Mouse (Mus musculus): ENCODE data around the gene Ergic1. TPM values are rescaled to one million over a fixed set of nuclear protein-coding genes. Genes with fewer than 3 reads are reported as not detected.

Gene Ergic1
- total RNA-seq, 1 experiment from 2014 or later, result 138 TPM

DNA sequence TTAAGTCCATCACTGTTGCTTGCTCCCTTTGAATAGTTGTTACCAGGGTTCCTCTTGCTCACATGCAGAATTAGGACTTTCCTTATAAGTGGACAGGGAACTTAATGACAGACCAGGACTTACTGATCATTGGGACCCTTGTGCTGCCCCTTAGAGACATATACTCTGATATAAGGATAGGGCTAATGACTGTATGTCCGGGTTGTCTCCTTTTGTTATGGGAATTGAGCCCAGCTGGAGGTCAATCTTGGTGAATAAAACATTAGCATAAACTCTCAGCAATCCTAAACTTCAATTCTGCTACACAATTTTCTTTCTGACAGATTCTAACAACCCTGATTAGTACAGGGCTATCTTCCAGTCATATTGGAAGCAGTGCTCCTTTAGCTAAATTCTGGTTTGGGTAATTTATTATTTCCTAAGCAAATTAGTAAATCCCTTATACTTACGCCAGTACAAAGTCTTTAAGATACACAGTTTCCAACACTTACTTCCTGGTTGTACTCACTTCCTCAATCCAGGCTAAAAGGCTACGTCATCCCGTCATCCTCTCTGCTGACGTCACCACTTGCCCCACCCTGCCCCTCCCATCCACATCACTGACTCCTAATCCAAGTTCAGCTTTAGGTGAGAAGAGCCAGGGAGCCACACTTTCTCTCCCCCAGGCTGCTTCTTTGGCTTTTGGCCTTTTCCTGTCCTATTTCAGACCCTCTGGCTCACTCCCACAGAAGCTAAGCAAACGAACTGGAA lies 23.4 kb upstream of the Ergic1 start:
- no peak for DNase-seq

DNA sequence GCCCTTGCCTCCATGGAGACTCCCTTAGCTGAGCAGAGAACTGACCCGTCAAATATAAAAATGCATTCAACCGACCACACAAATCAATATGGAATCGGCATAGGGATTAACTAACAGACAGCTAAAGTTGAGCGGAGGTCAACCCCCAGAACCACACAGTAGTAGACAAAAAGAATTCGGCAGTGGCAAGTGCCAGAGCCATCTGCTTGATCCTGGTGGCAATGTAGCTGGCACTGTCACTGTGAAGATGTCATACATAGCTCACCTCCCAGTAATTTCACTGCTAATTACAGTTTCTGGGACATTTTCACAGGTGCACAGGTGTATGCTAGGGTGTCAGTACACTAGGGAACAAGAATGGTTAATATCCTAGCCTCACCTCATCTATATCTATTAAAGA lies 21.2 kb upstream of the Ergic1 start:
- no peak for DNase-seq

DNA sequence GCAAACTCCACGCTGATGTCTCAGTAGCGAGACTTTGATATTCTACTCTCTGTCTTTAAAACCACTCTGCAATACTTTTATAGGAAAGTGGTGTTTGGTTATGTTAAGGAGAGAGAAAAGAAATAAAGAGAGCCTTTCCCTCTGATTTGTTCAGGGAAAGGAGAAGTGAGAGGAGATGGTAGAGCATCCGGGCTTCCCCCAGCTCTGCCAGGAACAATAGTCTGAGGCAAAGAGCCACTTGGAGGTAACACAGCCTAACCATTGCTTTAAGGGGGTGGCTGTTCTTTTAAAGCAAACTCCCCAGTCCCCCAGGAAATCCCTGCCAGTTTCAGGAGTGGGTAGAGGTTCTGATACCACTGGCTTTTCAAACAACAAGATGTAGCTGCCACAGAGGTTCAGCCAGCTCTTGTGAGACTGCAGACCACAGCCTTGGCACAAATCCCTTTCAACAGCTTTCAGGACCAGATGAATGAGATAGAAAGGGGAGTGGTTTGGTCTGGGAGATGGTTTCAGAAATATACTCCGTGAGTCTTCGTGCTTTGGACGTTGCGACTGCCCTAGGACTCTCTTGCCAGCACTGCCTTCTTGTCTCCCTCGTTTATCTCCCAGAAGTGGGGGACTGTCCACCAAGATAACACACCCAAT lies 16.8 kb upstream of the Ergic1 start:
- DNase-seq, result no peak

DNA sequence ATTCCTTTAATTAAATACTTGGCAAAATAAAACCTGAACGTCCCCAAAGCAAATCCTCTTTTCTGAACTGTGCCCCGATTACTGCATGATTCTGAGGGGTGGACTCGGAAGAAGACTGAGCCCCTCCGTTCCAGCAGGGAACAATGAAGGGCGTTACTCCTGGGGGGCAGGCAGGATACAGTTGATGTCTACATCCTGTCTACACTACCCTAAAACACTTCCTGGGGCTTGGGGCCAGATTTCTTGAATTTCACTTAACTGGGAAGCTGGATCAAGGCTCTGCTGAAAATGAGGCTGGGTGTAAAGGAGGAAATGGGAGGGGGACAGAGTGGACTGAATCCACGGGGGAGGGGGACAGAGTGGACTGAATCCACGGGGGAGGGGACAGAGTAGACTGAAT lies 13.5 kb upstream of the Ergic1 start:
- DNase-seq, result no peak

DNA sequence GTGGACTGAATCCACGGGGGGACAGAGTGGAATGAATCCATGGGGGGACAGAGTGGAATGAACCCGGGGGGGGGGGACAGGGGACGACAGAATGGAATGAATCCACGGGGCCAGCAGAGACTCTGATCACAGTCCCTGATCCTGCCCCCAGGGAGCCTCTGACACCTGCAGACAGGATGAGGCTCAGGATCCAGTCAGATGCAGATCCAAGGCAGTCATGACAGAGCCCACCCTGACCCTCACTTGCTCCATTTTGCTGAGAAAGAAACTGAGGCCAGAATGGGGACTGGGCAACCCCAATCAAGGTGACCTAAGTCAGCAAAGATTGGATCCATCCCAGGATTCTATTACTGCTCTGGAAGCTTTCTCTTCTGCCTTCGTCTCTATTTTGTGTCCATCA lies 12.7 kb upstream of the Ergic1 start:
- DNase-seq, result no peak

DNA sequence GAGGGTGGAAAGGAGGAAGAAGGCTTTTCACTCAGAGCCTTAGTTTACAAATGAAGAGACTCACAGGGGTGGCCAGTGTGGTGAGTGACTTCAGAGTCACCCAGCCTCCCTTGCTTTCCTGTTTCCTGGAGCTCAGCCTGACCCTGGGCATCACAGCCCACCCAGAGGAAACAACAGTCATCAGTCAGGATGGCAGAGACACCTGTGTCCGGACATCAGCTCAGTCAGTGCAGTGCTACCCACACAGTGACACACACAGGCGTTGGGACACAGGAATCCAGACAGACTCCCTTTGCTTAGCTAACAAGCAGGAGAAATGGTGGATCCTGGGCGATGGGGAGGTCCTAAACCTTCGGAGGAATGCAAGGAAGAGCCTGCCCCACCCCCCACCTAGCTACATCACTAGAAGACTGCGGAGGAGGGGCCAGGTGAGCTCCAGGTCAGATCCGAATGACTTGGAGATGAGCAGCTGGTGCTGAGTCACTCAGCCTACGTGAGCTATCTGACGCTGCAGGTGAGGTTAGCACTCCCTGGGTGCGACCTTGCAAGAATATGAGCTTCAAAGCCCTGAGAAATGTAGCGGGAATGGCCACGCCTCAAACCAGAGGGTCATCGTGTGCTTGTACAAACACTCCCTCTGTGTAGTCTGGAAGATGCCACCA lies 12.0 kb upstream of the Ergic1 start:
- DNase-seq, result no peak

DNA sequence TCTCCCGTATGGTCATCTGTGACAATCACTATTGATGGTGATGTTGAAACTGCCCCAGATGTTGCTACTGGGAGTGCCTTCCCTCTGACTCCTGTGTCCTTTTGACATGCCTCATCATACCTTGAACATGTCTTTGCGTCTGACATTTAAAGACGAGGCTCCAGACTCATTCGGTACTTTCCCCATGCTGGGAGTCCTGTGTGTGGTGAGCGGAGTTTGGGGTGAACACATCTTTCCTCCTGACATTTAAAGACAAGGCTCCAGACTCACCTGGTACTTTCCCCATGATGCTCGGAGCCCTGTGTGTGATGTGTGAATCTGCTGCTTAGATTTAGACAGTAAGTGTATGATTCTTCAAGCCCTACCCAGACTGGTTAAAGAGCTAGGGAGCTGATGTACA lies 10.2 kb upstream of the Ergic1 start:
- DNase-seq, result no peak

DNA sequence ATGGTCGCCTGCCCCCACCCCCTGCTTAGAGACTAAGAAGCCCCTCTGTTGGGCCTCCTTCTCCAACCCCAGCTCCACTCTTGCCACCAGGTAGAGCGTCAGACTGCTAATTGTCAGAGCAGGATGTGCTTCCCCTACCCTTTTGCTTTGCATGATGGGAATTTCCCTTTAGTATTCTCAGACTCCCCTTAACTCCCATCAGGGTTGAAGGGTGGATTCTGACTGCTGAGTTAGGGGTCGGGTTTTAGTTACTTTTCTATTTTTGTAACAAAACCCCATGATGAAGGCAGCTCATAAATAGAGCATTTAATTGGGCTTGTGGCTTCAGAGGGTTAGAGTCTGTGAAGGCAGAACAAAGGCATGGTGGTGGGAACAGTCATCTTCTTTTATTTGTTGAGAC lies 8.3 kb upstream of the Ergic1 start:
- DNase-seq, result no peak

DNA sequence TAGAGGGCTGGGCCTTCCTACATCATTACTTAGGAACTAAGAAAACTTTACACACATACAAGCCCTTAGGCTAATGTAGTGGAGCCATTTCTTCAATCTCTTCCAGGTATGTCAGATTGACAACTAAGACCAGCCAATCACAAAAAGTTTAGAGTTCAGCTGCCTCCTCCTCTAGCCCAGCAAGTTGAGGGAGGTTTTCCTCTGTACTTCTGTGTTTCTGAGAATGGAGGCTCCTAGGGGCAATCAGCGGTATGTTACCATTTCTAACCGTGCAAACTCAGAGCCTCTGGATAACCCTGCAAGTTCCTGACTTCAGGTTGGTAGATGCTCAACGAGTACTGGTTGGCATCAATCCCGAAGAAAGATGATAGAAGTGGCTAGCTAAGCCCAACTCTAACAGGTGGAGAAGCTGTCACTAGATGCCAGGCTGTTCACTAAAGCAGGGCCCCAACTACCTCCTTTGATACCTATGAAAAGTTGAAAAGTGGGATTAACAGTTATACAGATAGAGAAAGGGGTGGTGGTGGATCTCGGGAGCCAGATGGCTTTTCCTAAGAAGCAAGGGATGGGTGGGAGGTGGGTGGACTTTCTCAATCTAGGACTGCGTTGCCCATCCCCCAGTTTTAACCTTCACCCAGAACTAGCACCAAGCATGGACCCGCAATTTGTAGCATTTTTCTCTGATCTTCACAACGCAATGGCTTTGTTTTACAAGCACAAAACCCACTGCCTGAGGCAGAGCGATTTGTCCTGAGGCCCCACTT lies 581 bp upstream of the Ergic1 start:
- DNase-seq, result no peak

DNA sequence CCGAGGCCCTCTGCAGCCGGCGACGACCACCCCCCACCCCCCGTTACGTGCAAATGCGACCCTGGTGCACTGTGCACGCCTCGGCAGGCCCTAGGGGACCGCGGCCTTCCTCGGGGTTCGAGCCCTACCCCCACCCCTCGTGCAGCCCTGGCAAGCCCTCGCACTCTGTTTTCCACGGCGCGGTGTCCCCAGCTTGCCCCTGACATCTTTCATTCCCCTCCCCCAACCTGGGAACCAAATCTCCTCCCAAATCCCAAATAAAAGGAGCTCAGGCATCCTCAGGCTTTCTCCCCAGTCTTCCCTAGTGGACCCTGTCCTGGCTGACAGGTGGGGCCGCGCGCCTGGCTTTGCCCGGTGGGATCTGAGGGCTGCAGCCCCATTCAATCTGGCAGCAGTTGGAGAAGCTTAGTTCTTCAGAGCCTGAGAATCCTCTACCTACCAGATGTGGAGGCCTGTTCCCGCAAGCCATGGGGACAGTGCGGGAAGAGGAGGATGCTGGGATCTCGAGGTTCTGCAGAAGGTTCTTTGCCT lies 427 bp downstream of the Ergic1 start, which contains the start of gene Dusp1:
Gene Dusp1, minus strand, starts transcription at position 478 of the 531 bp plus-strand sequence.
- no peak for DNase-seq

DNA sequence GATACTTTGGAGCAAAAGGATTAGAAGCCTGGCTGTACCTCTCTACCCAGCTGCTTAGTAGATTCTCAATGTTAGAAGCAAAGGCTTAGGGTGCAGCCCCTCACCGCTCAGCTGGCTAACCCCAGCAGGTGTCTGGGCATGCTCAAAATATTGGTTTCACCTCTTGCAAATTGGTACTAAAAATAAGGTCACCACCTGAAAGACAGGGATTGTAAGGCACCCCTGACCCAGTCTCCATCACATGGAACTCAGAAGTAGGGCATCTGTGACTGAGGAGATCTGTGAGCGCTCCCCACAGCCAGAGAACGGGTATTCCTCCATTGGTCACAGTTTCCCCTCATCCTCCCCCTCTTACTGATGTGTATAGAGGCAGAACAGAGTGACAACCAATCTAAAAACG lies 1.0 kb downstream of the Ergic1 start:
- DNase-seq, result no peak

DNA sequence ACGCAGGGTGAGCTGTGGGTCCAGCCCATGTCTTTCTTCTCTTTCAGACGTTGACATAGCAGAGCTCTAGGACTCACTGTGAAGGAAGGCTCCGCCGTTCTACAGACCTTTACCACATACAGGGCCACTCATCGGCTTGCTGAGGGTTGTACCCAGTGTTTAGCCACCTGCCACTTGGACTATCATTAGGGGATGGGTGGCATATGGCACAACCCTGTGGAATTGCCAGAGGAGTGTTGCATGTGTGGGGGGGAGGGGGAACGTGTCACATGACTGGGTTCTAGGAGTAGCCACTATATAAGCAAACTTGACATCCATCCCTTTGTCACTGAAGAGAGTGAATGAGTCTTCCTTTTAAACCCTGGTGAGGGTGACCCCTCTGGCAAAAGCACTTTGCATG lies 2.2 kb downstream of the Ergic1 start:
- DNase-seq, result no peak

DNA sequence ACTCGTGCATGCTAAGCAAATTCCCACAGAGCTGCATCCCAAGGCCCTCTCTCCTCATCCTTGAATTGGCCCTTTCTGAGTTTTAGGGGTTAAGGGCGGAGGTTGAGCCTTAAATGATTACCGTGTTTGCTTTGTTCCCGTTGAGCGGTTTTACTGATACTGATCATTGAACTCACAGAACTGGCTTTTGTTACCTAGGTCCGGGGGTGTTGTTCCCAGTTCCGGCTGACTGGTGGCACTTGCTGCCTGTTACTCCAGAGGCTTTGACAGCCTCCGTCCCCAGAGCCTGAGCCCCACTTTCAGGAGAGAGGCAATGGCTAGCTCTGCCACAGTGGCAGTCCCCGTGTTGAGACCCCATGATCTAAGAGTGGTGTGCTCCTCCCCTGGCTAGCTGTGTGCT lies 3.1 kb downstream of the Ergic1 start:
- no peak for DNase-seq

DNA sequence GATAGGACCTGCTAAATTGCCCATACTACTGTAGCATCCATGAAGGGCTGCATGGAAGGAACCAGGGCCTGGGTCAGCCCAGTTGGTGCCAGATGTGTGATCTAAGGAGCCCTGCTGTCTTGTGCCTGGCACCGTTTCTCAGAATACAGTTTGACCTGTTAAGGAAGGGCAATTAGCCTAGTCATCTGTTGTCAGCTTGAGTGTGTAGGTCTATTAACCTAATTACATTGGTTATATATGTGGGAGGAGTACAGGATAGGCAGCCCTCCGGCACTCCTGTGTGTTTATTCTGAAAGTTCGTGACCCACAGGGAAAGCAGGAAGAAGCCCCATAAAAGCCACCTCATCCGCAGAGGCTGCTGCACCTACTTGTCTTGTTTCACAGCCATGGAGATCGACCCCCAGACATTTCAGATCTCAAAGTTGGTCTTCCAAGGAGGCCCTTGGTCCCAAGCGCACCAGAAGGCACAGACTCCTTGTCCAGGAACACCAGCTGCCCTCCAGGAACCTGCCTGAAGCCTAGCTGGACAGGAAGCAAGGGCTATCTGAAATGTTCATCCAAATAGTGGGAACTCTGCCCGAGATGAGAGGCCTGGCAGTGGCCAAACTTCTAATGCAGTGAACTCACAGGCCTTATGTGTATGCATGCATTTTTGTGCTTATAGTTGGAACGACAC lies 6.0 kb downstream of the Ergic1 start:
- DNase-seq, result no peak

DNA sequence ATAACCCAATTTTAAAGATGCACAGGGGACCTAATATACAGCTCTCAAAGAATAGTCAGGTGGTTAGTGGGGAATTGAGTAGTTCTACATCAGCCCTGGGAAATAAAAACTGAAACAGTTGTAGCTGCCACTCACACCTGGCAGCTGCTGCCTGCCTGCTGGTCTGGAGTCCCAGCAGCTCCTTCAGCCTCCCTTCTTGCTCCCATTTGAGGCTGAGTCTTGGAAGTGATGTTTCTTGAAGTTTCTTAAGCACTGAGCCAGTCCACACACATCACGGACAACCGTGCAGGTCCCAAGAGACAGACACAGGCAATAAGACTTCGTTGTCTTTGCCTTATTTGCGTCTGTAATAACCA lies 6.5 kb downstream of the Ergic1 start:
- DNase-seq, result no peak

DNA sequence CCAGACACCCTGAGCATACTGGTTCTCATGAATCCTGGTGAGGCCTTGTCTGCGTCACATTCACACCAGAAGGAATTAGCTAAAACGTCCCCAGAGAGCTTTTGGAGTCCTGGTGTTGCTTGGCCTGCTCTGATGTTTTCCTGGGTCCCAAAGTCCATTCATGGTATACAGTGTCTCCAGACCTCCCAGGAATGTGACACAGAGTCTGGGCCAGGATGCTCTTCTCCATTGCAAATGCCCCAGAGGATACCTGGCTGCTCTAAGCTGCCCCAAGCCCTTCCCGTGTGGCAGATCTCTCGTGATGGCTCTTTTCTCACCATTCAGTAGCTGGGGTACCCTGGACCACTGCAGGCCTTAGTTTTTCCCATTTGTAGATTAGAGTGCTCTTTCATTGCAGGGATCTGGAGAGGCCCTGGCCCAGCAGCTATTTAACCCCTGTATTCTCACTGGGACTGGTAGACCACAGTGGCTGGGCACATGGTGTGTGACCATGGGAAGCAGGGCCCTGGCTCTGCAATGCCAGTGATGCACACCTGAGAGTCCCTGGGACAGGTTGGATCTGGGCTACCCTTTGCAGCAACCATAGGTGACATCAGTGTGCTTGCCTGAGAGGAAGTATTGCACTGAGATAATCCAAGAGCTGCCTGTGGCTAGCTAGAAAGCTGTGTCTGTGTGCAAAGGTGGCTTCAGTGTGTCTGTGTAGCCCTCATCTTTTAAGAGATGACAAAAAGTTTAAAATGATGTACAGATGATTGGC lies 8.5 kb downstream of the Ergic1 start:
- DNase-seq, result no peak

DNA sequence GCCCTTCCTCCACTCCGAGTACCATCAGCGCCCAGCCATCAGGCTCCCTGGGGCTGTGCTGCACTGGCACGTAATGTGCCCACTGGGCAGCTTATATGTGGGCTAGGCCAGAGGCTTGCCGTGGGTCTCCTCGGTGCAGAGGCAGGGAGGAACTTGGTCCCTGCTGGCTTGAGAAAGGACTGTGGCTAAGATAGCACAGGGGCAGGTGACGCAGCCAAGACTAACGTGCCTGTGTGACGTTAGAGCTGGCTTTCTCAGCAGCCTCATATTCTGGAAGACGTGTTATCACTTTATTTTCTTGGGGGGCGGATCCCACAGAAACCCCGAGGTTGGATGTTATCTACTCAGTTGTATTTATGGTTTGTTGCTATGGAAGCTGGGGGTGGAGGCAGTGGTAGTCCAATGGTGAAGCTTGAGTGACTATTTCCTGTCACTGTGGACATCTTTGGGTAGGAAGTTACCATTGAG lies 9.4 kb downstream of the Ergic1 start:
- DNase-seq, result no peak

DNA sequence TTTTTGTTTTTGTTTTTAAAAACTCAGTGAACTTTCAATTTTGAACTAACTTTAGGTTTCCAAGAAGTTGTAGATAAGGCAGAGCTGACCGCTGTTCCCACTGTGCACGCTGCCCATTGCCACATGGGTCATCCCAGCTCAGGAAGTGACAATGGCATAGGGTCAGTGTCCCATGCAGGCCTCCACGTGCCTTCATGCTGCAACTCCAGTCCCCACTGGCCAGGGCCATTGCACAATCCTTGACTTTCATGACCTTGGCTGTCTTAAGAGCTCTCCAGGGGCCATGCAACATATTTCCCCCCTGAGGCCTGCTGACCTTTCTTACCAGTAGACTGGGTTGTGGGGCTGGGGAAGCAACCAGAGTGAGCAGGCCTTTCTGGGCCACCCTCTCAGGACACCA lies 10.1 kb downstream of the Ergic1 start:
- peak; percentile 74 for DNase-seq

DNA sequence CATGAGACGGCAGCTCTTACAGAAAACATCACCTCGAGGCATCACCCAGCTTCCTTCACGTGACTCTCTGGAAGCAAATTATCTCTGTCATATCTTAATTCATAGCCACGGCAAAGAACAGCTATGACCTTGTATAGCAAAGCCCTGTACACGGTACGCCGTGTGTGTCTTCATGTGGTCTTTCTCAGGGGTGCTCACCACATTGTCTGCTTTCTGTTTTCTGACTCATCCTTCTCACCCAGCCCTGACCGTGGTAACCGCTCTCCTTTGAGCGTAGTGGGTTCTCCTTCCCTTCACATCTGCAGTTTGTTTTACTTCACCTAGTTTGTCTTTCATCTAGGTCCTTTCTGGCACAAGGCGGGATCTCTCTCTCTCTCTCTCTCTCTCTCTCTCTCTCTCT lies 11.0 kb downstream of the Ergic1 start:
- no peak for DNase-seq

DNA sequence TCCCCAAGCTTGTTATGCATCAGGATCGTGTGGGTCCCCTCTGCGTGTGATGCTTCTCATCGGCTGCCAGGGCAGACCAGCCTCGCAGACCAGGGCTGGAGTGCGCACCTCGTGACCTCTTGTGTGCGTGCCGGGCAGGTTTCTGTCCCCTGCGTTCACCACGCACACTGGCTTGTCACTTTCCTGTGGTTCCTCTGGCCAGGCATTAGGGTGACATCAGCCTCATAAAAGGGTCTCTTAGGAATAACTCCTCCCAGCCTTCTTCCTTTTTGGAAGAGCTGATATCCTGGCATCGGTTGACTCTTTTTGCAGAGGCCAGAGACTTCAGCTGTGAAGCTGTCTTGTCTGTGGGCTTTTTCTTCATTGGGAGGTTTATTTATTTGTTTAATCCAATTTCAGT lies 12.8 kb downstream of the Ergic1 start:
- DNase-seq, result no peak

DNA sequence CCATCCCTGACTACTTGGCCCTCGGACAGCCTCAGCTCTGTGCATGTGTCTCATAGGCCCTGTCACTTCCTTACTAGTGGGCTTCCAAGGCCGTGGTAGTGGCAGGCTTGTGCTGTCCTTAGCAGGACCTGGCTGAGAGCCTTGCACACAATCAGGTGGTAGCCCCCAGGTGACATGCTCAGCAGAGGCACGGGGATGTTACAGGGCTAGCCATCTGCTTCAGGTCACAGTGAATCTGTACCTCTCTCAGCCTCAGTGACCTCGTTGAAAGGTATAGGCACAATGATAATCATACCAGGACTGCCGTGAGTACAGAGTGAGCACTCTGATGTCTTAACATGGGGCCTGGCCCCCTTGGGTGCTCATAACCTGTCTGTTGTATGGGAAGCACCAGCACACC lies 13.4 kb downstream of the Ergic1 start:
- DNase-seq, result no peak

All from adrenal gland, postnatal 25 days (tissue).